Mouse (Mus musculus): ENCODE measurements around the gene Dnmt3l. TPM values are rescaled to one million over a fixed set of nuclear protein-coding genes. Genes with fewer than 3 reads are reported as not detected.

Gene Dnmt3l
- polyA plus RNA-seq, 1 experiment: 1.8 TPM

DNA sequence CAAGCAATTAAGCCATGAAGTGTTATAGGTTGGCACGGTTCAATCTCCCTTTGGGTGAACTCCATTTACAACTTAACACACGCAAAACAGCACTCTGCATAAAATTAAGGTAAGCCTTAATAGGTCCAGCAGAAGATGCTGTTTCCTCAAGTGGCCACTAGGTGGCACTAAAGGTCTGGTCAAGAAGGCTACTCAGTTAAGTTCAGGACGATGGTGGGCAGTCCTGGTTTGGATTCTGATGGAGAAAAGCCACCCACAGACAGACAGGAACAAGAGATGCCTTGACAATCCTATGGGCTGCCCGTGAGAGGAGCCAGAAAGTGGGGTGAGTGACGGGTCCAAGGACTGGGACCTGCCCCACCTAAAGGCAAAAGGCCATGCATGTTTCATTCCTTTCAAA is 13.6 kb upstream of the Dnmt3l start:
- H3K27me3 ChIP-seq (ENCODE audit: control insufficient read depth, insufficient read depth, low read length): no peaks in the 10 kb centered on the region
- H3K4me3 ChIP-seq (ENCODE audit: control insufficient read depth, insufficient read depth, low read length): no peak overlapping the region
- 6% methylated on average over 5 of the region's 5 CpGs for WGBS
- DNase-seq: peak; percentile 63
- no peaks in the 10 kb centered on the region for H3K4me1 ChIP-seq (replicated peaks; ENCODE audit: control insufficient read depth, insufficient read depth, low read length)
- H3K27ac ChIP-seq (ENCODE audit: control insufficient read depth, insufficient read depth, low read length): no peak overlapping the region
- no peaks in the 10 kb centered on the region for H3K36me3 ChIP-seq (ENCODE audit: control insufficient read depth, insufficient read depth, low read length)
- TF ChIP-seq CTCF (IDR thresholded peaks at IDR 0.05; ENCODE audit: borderline replicate concordance, control insufficient read depth, extremely low read depth, insufficient read depth, low read length, poor library complexity): no peak
- TF ChIP-seq POLR2A (IDR thresholded peaks at IDR 0.05; ENCODE audit: control insufficient read depth, extremely low read depth, insufficient read depth, low read length, poor library complexity): no peak

DNA sequence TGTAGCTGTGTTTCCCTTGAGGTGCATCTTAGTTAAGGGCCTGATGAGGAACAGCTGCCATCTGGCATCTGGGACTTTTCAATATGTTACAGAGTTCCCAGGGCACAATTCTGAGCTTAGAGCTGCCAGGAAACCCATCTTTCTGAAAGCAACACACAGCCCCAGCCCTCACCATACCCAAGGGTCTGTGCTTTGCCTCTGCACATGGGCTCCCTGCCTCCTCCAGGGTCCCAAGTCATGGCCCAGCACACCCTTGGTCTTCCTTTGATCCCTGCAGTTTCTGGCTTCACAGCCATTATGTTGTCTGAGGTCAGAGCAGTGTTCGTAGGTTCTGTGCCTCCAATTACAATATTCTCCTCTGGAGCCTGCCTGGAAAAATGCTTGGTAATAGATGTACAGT is 12.7 kb upstream of the Dnmt3l start:
- no peaks in the 10 kb centered on the region for H3K4me1 ChIP-seq (replicated peaks; ENCODE audit: control insufficient read depth, insufficient read depth, low read length)
- H3K27ac ChIP-seq (ENCODE audit: control insufficient read depth, insufficient read depth, low read length): no peak overlapping the region
- no peaks in the 10 kb centered on the region for H3K27me3 ChIP-seq (ENCODE audit: control insufficient read depth, insufficient read depth, low read length)
- 96% methylated on average over 1 of the region's 1 CpGs for WGBS
- TF ChIP-seq CTCF (IDR thresholded peaks at IDR 0.05; ENCODE audit: borderline replicate concordance, control insufficient read depth, extremely low read depth, insufficient read depth, low read length, poor library complexity): no peak
- TF ChIP-seq POLR2A (IDR thresholded peaks at IDR 0.05; ENCODE audit: control insufficient read depth, extremely low read depth, insufficient read depth, low read length, poor library complexity): no peak
- H3K4me3 ChIP-seq (ENCODE audit: control insufficient read depth, insufficient read depth, low read length): no peak overlapping the region
- DNase-seq: no peak
- H3K36me3 ChIP-seq (ENCODE audit: control insufficient read depth, insufficient read depth, low read length): no peaks in the 10 kb centered on the region

DNA sequence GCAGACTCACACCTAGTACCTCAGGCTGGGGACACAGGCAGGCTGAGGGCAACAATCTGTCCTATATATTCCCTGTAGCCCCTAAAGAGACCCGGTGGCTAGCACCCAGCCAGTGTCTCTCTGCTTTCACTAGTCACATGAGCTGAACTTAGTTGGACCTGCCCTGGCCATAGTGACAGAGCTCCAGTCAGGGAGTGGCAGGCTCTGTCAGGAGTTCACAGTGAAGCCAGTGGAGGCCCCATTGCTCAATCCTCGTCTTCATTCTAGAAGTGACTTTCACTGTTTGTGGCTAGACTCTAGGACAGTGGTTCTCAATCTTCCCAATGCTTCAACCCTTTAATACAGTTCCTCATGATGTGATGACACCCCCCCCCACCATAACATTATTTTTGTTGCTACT is 9.8 kb upstream of the Dnmt3l start:
- Histone ChIP-seq H3K4me1 (replicated peaks; ENCODE audit: control insufficient read depth, insufficient read depth, low read length) (no peaks in the 10 kb centered on the region), H3K27me3 (ENCODE audit: control insufficient read depth, insufficient read depth, low read length) (no peaks in the 10 kb centered on the region), H3K4me3 (ENCODE audit: control insufficient read depth, insufficient read depth, low read length) (no peak overlapping the region), H3K27ac (ENCODE audit: control insufficient read depth, insufficient read depth, low read length) (no peak overlapping the region), H3K36me3 (ENCODE audit: control insufficient read depth, insufficient read depth, low read length) (no peaks in the 10 kb centered on the region)
- no peak for DNase-seq
- 81% methylated on average over 2 of the region's 2 CpGs for WGBS
- TF ChIP-seq CTCF (IDR thresholded peaks at IDR 0.05; ENCODE audit: borderline replicate concordance, control insufficient read depth, extremely low read depth, insufficient read depth, low read length, poor library complexity) (no peak), POLR2A (IDR thresholded peaks at IDR 0.05; ENCODE audit: control insufficient read depth, extremely low read depth, insufficient read depth, low read length, poor library complexity) (no peak)

DNA sequence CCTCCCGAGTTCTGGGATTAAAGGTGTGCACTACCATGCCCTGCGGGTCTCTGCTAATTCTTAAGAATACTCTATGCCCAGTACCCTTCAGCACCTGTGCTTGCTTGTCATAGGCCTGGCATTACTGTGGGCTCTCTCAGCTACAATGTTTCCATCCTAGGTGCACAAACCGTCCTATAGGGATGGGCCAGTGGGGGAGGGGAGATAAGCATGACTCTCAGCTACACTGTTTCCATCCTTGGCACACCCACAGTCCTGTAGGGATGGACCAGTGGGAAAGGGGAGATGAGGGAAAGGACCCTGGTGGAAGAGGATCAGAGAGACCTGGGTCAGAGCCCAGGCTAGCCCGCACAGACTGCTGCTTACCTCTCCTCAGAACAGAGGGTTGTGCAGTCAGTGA is 4.6 kb upstream of the Dnmt3l start:
- no peaks in the 10 kb centered on the region for H3K36me3 ChIP-seq (ENCODE audit: control insufficient read depth, insufficient read depth, low read length)
- no peaks in the 10 kb centered on the region; the same call in 1 of the 2 replicates for H3K4me1 ChIP-seq (replicated peaks; ENCODE audit: control insufficient read depth, insufficient read depth, low read length)
- 90% methylated on average over 4 of the region's 4 CpGs for WGBS
- no peak for TF ChIP-seq POLR2A (IDR thresholded peaks at IDR 0.05; ENCODE audit: control insufficient read depth, extremely low read depth, insufficient read depth, low read length, poor library complexity)
- TF ChIP-seq CTCF (IDR thresholded peaks at IDR 0.05; ENCODE audit: borderline replicate concordance, control insufficient read depth, extremely low read depth, insufficient read depth, low read length, poor library complexity): no peak
- no peak overlapping the region for H3K4me3 ChIP-seq (ENCODE audit: control insufficient read depth, insufficient read depth, low read length)
- DNase-seq: no peak
- no peaks in the 10 kb centered on the region for H3K27me3 ChIP-seq (ENCODE audit: control insufficient read depth, insufficient read depth, low read length)
- no peak overlapping the region for H3K27ac ChIP-seq (ENCODE audit: control insufficient read depth, insufficient read depth, low read length)

DNA sequence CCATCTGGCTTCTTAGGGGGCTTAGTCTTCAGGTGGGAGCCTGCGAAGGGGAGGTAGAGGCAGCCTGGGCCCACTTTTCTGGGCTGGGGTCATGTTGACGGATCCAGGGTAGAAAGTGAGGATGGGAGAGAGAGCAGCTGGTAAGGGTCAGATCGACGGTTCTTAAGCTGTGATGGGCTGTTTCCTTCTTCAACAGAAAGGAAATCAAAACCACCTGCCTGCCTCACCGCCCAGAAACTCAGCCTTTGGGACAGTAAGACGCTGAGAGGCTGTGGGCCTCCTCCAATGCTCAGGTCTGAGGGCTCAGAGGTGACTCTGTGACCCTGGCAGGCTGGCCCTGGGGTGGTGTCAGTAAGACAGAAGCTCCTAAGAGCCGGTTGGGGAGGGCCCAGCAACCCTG is 349 bp downstream of the Dnmt3l start:
- no peaks in the 10 kb centered on the region for H3K27me3 ChIP-seq (ENCODE audit: control insufficient read depth, insufficient read depth, low read length)
- H3K36me3 ChIP-seq (ENCODE audit: control insufficient read depth, insufficient read depth, low read length): no peaks in the 10 kb centered on the region
- peaks cover 15% of the 10 kb centered on the region for H3K4me1 ChIP-seq (replicated peaks; ENCODE audit: control insufficient read depth, insufficient read depth, low read length)
- no peak overlapping the region for H3K4me3 ChIP-seq (ENCODE audit: control insufficient read depth, insufficient read depth, low read length)
- H3K27ac ChIP-seq (ENCODE audit: control insufficient read depth, insufficient read depth, low read length): no peak overlapping the region
- DNase-seq: no peak
- WGBS: 31% methylated on average over 7 of the region's 7 CpGs
- TF ChIP-seq POLR2A (IDR thresholded peaks at IDR 0.05; ENCODE audit: control insufficient read depth, extremely low read depth, insufficient read depth, low read length, poor library complexity): no peak
- no peak for TF ChIP-seq CTCF (IDR thresholded peaks at IDR 0.05; ENCODE audit: borderline replicate concordance, control insufficient read depth, extremely low read depth, insufficient read depth, low read length, poor library complexity)

DNA sequence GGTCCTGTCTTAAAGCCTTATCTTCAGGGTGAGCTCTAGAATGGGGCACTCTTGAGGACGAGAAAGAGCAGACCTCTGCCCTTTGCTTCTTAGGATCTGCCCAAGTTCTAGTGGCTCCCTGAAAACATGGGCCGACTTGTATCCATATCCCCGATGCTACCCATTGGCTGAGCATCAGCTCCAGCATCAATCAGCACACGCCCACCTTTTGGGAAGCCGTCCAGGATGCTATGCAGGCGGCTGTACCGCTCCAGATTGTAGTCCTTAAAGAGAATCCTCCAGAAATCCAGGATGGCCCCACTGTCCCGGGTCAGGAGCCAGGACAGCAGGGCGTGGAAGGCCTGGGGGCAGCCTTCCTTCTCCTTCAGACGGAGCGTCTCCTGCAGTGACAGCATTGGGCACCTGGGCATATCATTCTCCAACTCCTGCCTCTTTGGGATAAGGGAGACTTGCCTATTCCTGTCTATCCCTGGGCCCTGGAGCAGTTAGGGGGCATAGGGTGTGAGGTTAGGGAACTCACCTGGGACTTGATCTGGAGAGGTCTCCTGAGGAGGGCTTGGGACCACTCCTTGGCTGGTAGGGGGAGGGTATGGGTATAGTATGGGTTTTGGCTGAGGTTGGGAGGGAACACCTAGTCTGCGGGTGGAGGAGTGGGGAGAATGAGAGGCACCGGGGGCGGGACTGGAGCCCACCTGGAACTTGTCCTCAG is 1.1 kb downstream of the Dnmt3l start:
- TF ChIP-seq POLR2A (IDR thresholded peaks at IDR 0.05; ENCODE audit: control insufficient read depth, extremely low read depth, insufficient read depth, low read length, poor library complexity) (no peak), CTCF (IDR thresholded peaks at IDR 0.05; ENCODE audit: borderline replicate concordance, control insufficient read depth, extremely low read depth, insufficient read depth, low read length, poor library complexity) (no peak)
- Histone ChIP-seq H3K4me1 (replicated peaks; ENCODE audit: control insufficient read depth, insufficient read depth, low read length) (peaks cover 15% of the 10 kb centered on the region), H3K36me3 (ENCODE audit: control insufficient read depth, insufficient read depth, low read length) (no peaks in the 10 kb centered on the region), H3K27me3 (ENCODE audit: control insufficient read depth, insufficient read depth, low read length) (no peaks in the 10 kb centered on the region), H3K4me3 (ENCODE audit: control insufficient read depth, insufficient read depth, low read length) (no peak overlapping the region), H3K27ac (ENCODE audit: control insufficient read depth, insufficient read depth, low read length) (no peak overlapping the region)
- 90% methylated on average over 14 of the region's 14 CpGs for WGBS
- DNase-seq: no peak

All from thymus, adult 2 months (tissue).